Mouse (Mus musculus): ENCODE results near the gene Fbxw2. TPM values are rescaled to one million over a fixed set of nuclear protein-coding genes. Genes with fewer than 3 reads are reported as not detected.
"Not testable (repeated sequence)": the region's sequence is repeated elsewhere in the genome, so short reads cannot be mapped to it uniquely, and the experiment has no call there.

Fbxw2 gene
- polyA plus RNA-seq, 1 experiment from 2014 or later: 86.6 TPM

DNA sequence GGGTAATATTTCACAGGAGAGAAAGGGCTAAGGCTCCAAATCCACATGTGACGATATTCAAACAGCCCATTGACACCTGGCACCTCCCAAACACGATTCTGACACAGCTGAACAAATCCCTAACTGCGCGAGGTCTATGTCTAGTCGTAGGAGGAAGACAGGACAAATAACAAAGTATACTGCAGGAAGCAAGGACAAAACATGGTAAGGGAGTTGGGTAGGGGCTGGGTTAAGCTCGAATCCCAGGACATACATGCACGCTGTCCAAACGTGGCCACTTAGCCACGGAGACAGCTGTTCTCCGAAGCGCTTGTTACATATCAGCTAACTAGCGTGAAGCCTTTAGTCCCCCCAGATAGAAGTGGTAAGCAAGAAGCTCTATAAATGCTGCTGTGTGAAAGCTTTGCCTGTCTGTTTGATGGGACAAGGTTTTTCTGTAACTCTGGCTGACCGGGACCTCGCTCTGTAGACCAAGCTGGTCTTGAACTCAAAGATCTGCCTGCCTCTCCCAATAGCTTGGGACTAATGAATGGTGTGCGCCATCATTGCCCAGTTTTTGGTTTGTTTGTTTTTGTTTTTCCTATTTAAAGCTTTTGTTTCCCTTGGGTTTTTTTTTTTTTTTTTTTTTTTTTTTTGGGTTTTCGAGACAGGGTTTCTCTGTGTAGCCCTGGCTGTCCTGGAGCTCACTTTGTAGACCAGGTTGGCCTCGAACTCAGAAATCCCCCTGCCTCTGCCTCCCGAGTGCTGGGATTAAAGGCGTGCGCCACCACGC lies 535 bp upstream of the Fbxw2 start:
- no peak for TF ChIP-seq CTCF (IDR thresholded peaks at IDR 0.05)
- TF ChIP-seq EP300 (IDR thresholded peaks at IDR 0.05): no peak
- peak; percentile 22 for DNase-seq (ENCODE audit: low spot score)
- H3K4me3 ChIP-seq (ENCODE audit: low read depth, low read length): peak overlapping the region; percentile 90
- peaks cover 5% of the 10 kb centered on the region; the same call in 1 of the 2 replicates for H3K36me3 ChIP-seq (ENCODE audit: insufficient read depth, low read length)
- 36% methylated on average over 20 of the region's 21 CpGs for WGBS
- peak overlapping the region; percentile 96 for H3K27ac ChIP-seq (ENCODE audit: low read length)
- peak overlapping the region; percentile 70 for H3K4me2 ChIP-seq (replicated peaks; ENCODE audit: low read depth, low read length)
- ATAC-seq: no peak
- H3K9me3 ChIP-seq (ENCODE audit: low read length): no peaks in the 10 kb centered on the region
- peaks cover 8% of the 10 kb centered on the region; the same call in 1 of the 2 replicates for H3K4me1 ChIP-seq (ENCODE audit: insufficient read depth, low read depth, low read length)
- peak overlapping the region; percentile 97 for H3K9ac ChIP-seq (replicated peaks; ENCODE audit: low read depth)
- no peaks in the 10 kb centered on the region for H3K27me3 ChIP-seq (replicated peaks; ENCODE audit: insufficient read depth, low read length)

DNA sequence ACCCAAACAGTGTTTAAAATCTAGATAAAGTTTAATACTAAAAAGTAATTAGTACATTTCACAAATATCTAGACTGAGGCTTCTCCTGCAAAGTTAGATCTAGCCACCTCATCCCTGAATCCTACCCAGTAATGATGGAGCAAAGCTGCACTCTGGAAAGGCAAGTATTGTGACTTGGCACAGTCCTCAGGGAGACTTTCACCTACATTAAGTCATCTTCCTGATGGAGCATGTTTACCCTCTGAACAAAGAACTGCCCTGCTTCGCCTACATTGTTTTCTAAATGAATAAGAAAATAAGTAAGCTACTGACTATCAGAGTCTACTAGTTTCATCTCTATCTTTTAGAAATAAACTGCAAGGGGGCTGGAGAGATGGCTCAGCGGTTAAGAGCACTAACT lies 7.6 kb downstream of the Fbxw2 start:
- WGBS: 94% methylated on average over 2 of the region's 2 CpGs
- no peak overlapping the region for H3K9ac ChIP-seq (replicated peaks; ENCODE audit: low read depth)
- H3K4me2 ChIP-seq (replicated peaks; ENCODE audit: low read depth, low read length): no peak overlapping the region
- H3K4me3 ChIP-seq (ENCODE audit: low read depth, low read length): no peak overlapping the region
- DNase-seq (ENCODE audit: low spot score): no peak
- no peak for ATAC-seq
- H3K4me1 ChIP-seq (ENCODE audit: insufficient read depth, low read depth, low read length): no peaks in the 10 kb centered on the region
- H3K36me3 ChIP-seq (ENCODE audit: insufficient read depth, low read length): peaks cover 10% of the 10 kb centered on the region
- H3K9me3 ChIP-seq (ENCODE audit: low read length): no peaks in the 10 kb centered on the region
- TF ChIP-seq EP300 (IDR thresholded peaks at IDR 0.05): no peak
- TF ChIP-seq CTCF (IDR thresholded peaks at IDR 0.05): no peak
- H3K27me3 ChIP-seq (replicated peaks; ENCODE audit: insufficient read depth, low read length): no peaks in the 10 kb centered on the region
- H3K27ac ChIP-seq (ENCODE audit: low read length): no peak overlapping the region

DNA sequence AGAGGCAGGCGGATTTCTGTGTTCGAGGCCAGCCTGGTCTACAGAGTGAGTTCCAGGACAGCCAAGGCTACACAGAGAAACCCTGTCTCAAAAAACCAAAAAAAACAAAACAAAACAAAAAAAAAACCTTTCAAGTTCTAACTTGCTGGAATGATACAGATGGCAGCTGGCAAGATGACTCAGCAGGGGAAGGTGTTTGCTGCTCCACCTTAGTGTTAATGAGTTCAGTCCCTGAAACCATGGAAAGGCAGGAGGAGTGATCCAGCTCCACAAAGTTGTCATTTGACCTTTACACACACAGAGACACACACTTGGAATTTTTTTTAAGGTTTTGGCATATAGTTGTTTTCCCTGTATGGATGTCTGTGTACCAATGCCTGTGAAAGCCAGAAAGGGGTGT lies 10.2 kb downstream of the Fbxw2 start:
- H3K36me3 ChIP-seq (ENCODE audit: insufficient read depth, low read length); H3K27me3 ChIP-seq (replicated peaks; ENCODE audit: insufficient read depth, low read length); DNase-seq (ENCODE audit: low spot score); ATAC-seq; H3K9ac ChIP-seq (replicated peaks; ENCODE audit: low read depth); H3K27ac ChIP-seq (ENCODE audit: low read length); H3K4me2 ChIP-seq (replicated peaks; ENCODE audit: low read depth, low read length); H3K4me1 ChIP-seq (ENCODE audit: insufficient read depth, low read depth, low read length); H3K4me3 ChIP-seq (ENCODE audit: low read depth, low read length); H3K9me3 ChIP-seq (ENCODE audit: low read length): not testable (repeated sequence)
- 91% methylated on average over 2 of the region's 2 CpGs for WGBS

DNA sequence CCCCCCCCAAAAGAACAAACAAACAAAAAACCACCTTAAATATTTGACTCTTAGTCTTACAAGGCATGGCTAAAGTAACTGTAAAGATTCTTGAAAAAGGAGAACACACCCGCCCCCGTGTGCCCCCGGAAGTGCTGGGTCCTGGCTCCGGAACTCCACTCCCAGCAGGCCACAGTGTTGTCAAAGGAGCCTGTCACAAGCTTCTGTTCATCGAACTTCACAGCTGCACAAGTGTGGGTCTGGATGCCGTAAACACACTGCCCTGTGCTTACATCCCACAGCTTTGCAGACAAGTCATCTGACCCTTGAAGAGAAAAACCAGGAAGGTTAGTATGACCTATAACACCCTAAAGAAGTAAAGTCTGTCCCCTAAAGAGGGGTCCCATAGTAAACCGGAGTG lies 13.4 kb downstream of the Fbxw2 start:
- Histone ChIP-seq H3K4me2 (replicated peaks; ENCODE audit: low read depth, low read length) (no peak overlapping the region), H3K9ac (replicated peaks; ENCODE audit: low read depth) (no peak overlapping the region), H3K36me3 (ENCODE audit: insufficient read depth, low read length) (no peaks in the 10 kb centered on the region), H3K4me1 (ENCODE audit: insufficient read depth, low read depth, low read length) (no peaks in the 10 kb centered on the region), H3K27ac (ENCODE audit: low read length) (no peak overlapping the region), H3K4me3 (ENCODE audit: low read depth, low read length) (no peak overlapping the region), H3K27me3 (replicated peaks; ENCODE audit: insufficient read depth, low read length) (no peaks in the 10 kb centered on the region), H3K9me3 (ENCODE audit: low read length) (no peaks in the 10 kb centered on the region)
- ATAC-seq (no peak), DNase-seq (ENCODE audit: low spot score) (no peak)
- no peak for TF ChIP-seq EP300 (IDR thresholded peaks at IDR 0.05)
- TF ChIP-seq CTCF (IDR thresholded peaks at IDR 0.05): no peak
- 82% methylated on average over 7 of the region's 7 CpGs for WGBS

DNA sequence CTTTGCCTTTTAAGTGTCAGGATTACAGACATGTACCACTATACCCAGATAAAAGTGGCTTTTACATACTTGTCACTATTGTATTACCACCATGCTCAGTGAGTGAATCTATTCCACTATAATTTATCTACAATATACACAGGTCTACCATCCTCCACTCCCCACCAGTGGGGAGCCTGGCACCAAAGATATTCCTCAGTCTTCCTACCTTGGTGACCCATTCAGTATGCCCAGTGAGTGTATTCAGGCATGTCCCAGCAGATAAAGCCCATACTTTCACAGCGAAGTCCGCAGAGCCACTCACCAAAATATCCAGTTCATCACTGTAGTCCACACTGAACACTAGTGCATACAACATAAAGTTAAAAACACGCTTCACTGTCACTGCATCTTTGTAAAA lies 15.3 kb downstream of the Fbxw2 start:
- no peak overlapping the region for H3K4me3 ChIP-seq (ENCODE audit: low read depth, low read length)
- H3K27me3 ChIP-seq (replicated peaks; ENCODE audit: insufficient read depth, low read length): no peaks in the 10 kb centered on the region
- DNase-seq (ENCODE audit: low spot score): no peak
- H3K4me1 ChIP-seq (ENCODE audit: insufficient read depth, low read depth, low read length): no peaks in the 10 kb centered on the region
- no peaks in the 10 kb centered on the region for H3K9me3 ChIP-seq (ENCODE audit: low read length)
- no peak overlapping the region for H3K27ac ChIP-seq (ENCODE audit: low read length)
- no peak for ATAC-seq
- H3K36me3 ChIP-seq (ENCODE audit: insufficient read depth, low read length): no peaks in the 10 kb centered on the region
- TF ChIP-seq CTCF (IDR thresholded peaks at IDR 0.05) (no peak), EP300 (IDR thresholded peaks at IDR 0.05) (no peak)
- 92% methylated on average over 3 of the region's 3 CpGs for WGBS
- H3K9ac ChIP-seq (replicated peaks; ENCODE audit: low read depth): no peak overlapping the region
- no peak overlapping the region for H3K4me2 ChIP-seq (replicated peaks; ENCODE audit: low read depth, low read length)

DNA sequence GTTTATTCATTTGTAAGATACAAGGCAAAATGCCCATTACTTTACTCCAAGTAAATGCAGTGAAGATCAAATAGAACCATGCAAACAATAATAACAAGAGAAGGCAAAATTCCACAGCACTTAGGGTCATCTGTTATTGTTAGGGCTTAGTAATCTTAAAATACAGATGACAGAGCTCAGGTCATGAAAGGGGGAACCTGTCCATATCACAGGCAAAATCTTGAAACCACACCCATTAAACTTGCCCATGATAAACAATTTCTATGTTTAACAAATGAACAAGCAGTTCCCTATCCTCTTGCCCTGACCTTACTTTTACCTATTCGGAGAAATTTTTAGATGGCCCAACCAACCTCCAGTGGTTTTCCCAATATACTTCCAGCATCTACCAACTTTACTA lies 16.5 kb downstream of the Fbxw2 start:
- no peak overlapping the region for H3K4me2 ChIP-seq (replicated peaks; ENCODE audit: low read depth, low read length)
- H3K27me3 ChIP-seq (replicated peaks; ENCODE audit: insufficient read depth, low read length): no peaks in the 10 kb centered on the region
- H3K36me3 ChIP-seq (ENCODE audit: insufficient read depth, low read length): no peaks in the 10 kb centered on the region
- no peak overlapping the region for H3K9ac ChIP-seq (replicated peaks; ENCODE audit: low read depth)
- ATAC-seq: no peak
- H3K27ac ChIP-seq (ENCODE audit: low read length): no peak overlapping the region
- DNase-seq (ENCODE audit: low spot score): no peak
- H3K9me3 ChIP-seq (ENCODE audit: low read length): no peaks in the 10 kb centered on the region
- no peaks in the 10 kb centered on the region for H3K4me1 ChIP-seq (ENCODE audit: insufficient read depth, low read depth, low read length)
- no peak for TF ChIP-seq CTCF (IDR thresholded peaks at IDR 0.05)
- TF ChIP-seq EP300 (IDR thresholded peaks at IDR 0.05): no peak
- 96% methylated on average over 1 of the region's 1 CpGs for WGBS
- no peak overlapping the region for H3K4me3 ChIP-seq (ENCODE audit: low read depth, low read length)

All from lung, postnatal 0 days (tissue).